Mouse (Mus musculus) heart, embryonic 12.5 days (tissue): ENCODE data around the gene Morc3. TPM values are rescaled to one million over a fixed set of nuclear protein-coding genes. Genes with fewer than 3 reads are reported as not detected.

Source experiments
- ATAC-seq: fragments of 200-750 bp; cut with Nextera tagmentation; 2 replicates; pipeline ENCODE4 v1.8.0; 2017; ENCODE audit warnings: moderate TSS enrichment, moderate library complexity; ENCODE audit not compliant: insufficient number of reproducible peaks, low FRiP score
- H3K27ac ChIP-seq: fragments of 300-500 bp; sonication (generic); 2 replicates; pipeline ENCODE4 v1.5.1; 2016; ENCODE audit warnings: mild to moderate bottlenecking, moderate library complexity; ENCODE audit not compliant: poor library complexity, severe bottlenecking
- H3K27me3 ChIP-seq: fragments of 300-500 bp; sonication (generic); replicated peaks from 2 replicates; pipeline ENCODE4 v1.6.1; 2016; ENCODE audit warnings: mild to moderate bottlenecking, moderate library complexity
- H3K36me3 ChIP-seq: fragments of 300-500 bp; sonication (generic); 2 replicates; pipeline ENCODE4 v1.6.1; 2016; ENCODE audit warnings: mild to moderate bottlenecking, moderate library complexity
- H3K4me1 ChIP-seq: fragments of 300-500 bp; sonication (generic); replicated peaks from 2 replicates; pipeline ENCODE4 v1.6.1; 2016; ENCODE audit warnings: mild to moderate bottlenecking
- H3K4me2 ChIP-seq: fragments of 300-500 bp; sonication (generic); 2 replicates; pipeline ENCODE4 v1.6.1; 2016; ENCODE audit warnings: mild to moderate bottlenecking, moderate library complexity
- H3K4me3 ChIP-seq: fragments of 300-500 bp; sonication (generic); 2 replicates; pipeline ENCODE4 v1.5.1; 2016; ENCODE audit warnings: mild to moderate bottlenecking
- H3K9ac ChIP-seq: fragments of 300-500 bp; sonication (generic); 2 replicates; pipeline ENCODE4 v1.6.1; 2016; ENCODE audit warnings: mild to moderate bottlenecking, moderate library complexity
- H3K9me3 ChIP-seq: fragments of 300-500 bp; sonication (generic); replicated peaks from 2 replicates; pipeline ENCODE4 v1.6.1; 2016; ENCODE audit warnings: mild to moderate bottlenecking, moderate library complexity
- WGBS: fragments of 180-500 bp; shearing (Covaris S2); methylation state at CpG from one replicate; pipeline ENCODE4 v1.1.7; 2016; 5-methylcytosine and 5-hydroxymethylcytosine counted together
- polyA plus RNA-seq: library from polyadenylated mRNA; unstranded; fragments of >200 nt; fragmentation: Nextera tagmentation; extraction: Ambion mirVana; gene quantifications from 2 replicates; pipeline ENCODE4 v1.2.1, GENCODE M21; 2016

The Morc3 gene
- polyA plus RNA-seq, 1 experiment from 2014 or later = 32.1 TPM

- Histone ChIP-seq H3K4me2 (no peak overlapping the region), H3K4me1 (peaks cover 10% of the 10 kb centered on the region), H3K9ac (no peak overlapping the region), H3K4me3 (no peak overlapping the region), H3K36me3 (no peaks in the 10 kb centered on the region), H3K27ac (no peak overlapping the region), H3K27me3 (0 out of 2 replicates have a peak, but pooled peaks cover 5% of the 10 kb centered on the region), H3K9me3 (no peaks in the 10 kb centered on the region)
- WGBS = 66% methylated on average over 7 of the region's 7 CpGs
- ATAC-seq = no peak
Observed at GRCm38 (mm10) chr16:93923788-93924187, 91.9 kb downstream of the Morc3 start.

Other genes starting within 250 kb of the Morc3 start
- 6.4 and 7.5 TPM in 2 replicates for gene Setd4, start 228.1 kb upstream of the Morc3 start, polyA plus RNA-seq
- gene Cbr1, start 226.3 kb upstream of the Morc3 start, polyA plus RNA-seq = 57.0 and 58.0 TPM in 2 replicates
- gene Gm5678, start 204.0 kb upstream of the Morc3 start, polyA plus RNA-seq = not detected in 2 replicates
- 0.69 TPM in 1 of 2 replicates, not detected in the other for gene Cbr3, start 148.9 kb upstream of the Morc3 start, polyA plus RNA-seq
- gene Dop1b, start 120.2 kb upstream of the Morc3 start, polyA plus RNA-seq = 6.9 and 9.2 TPM in 2 replicates
- 49.0 and 56.3 TPM in 2 replicates for gene Chaf1b, start 51.8 kb downstream of the Morc3 start, polyA plus RNA-seq
- not detected in 2 replicates for gene Cldn14, start 176.7 kb downstream of the Morc3 start, polyA plus RNA-seq